Mouse (Mus musculus) midbrain, embryonic 15.5 days (tissue): ENCODE data around the gene Dnajc16. TPM values are rescaled to one million over a fixed set of nuclear protein-coding genes. Genes with fewer than 3 reads are reported as not detected.
A peak's percentile ranks its signal among the peaks of the same experiment; 100 is the strongest.

Source experiments
- ATAC-seq: fragments of 200-750 bp; cut with Nextera tagmentation; replicated peaks from 2 replicates; pipeline ENCODE4 v1.8.0; 2017; ENCODE audit warnings: moderate TSS enrichment
- H3K27ac ChIP-seq: fragments of 300-500 bp; sonication (generic); 2 replicates; pipeline ENCODE4 v1.5.1; 2015; ENCODE audit warnings: mild to moderate bottlenecking, inconsistent platforms
- H3K27me3 ChIP-seq: fragments of 300-500 bp; sonication (generic); replicated peaks from 2 replicates; pipeline ENCODE4 v1.6.1; 2015; ENCODE audit warnings: inconsistent platforms
- H3K36me3 ChIP-seq: fragments of 300-500 bp; sonication (generic); replicated peaks from 2 replicates; pipeline ENCODE4 v1.6.1; 2015; ENCODE audit warnings: inconsistent platforms
- H3K4me1 ChIP-seq: fragments of 300-500 bp; sonication (generic); 2 replicates; pipeline ENCODE4 v1.6.1; 2015; ENCODE audit warnings: inconsistent platforms
- H3K4me2 ChIP-seq: fragments of 300-500 bp; sonication (generic); 2 replicates; pipeline ENCODE4 v1.6.1; 2015; ENCODE audit warnings: inconsistent platforms, mild to moderate bottlenecking, moderate library complexity
- H3K4me3 ChIP-seq: fragments of 300-500 bp; sonication (generic); 2 replicates; pipeline ENCODE4 v1.5.1; 2015; ENCODE audit warnings: mild to moderate bottlenecking, inconsistent platforms
- H3K9ac ChIP-seq: fragments of 300-500 bp; sonication (generic); 2 replicates; pipeline ENCODE4 v1.6.1; 2015; ENCODE audit warnings: mild to moderate bottlenecking, inconsistent platforms
- H3K9me3 ChIP-seq: fragments of 300-500 bp; sonication (generic); 2 replicates; pipeline ENCODE4 v1.6.1; 2016; ENCODE audit warnings: inconsistent platforms
- WGBS: fragments of 180-500 bp; shearing (Covaris S2); methylation state at CpG from one replicate; pipeline ENCODE4 v1.1.7; 2015; ENCODE audit warnings: mixed read lengths; 5-methylcytosine and 5-hydroxymethylcytosine counted together
- polyA plus RNA-seq: library from polyadenylated mRNA; unstranded; fragments of >200 nt; fragmentation: Nextera tagmentation; extraction: Ambion mirVana; gene quantifications from 2 replicates; pipeline ENCODE4 v1.2.1, GENCODE M21; 2015

Gene Dnajc16
- polyA plus RNA-seq, 1 experiment from 2014 or later, result 6.5 TPM

DNA sequence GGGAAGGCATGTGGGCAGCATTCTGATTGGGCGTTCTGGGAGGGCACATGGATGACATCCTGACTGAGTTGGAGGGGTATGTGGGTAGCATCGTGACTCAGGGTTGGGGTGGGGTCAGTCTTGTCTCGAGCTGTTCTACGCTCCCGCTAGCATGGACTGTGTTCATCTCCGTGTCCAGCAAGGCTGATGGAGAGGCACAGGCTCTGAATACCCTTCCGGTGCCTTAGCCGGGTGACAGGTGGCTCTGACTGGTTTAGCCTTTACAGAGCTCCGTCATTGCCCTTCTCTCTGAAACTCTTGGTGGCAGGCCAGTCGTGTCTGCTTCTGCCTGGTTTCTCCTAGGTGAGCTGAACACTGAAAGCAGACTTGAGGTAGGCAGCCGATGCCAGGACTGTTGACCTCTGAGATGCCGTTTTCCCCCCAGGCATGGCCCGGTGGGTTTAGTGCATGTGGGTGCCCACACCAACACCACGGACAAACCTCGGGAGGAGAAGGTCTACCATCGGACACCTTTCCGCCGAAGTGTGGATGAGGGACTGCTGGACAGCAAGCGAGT, 35.3 kb downstream of the Dnajc16 start:
- Histone ChIP-seq H3K4me2 (no peak overlapping the region), H3K9me3 (no peaks in the 10 kb centered on the region)
- no peak for ATAC-seq

DNA sequence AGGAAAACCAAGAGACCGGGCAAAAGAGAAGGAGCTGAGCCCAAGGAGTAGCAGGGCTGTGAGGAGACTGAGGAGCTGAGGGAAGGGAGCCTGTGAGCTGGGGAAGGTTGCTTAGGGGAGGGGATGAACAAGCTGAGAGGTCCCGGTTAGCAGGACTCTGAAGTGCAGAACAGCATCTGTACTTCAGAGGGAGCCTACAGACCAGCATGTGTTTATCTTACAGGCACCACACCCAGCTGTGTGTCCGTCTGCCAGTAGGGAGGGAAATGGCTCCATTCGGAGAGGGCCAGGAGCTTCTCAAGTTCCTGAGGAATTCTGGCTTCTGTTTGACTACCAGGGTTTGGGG, 38.7 kb downstream of the Dnajc16 start:
- Histone ChIP-seq H3K36me3 (no peaks in the 10 kb centered on the region), H3K27me3 (no peaks in the 10 kb centered on the region), H3K9me3 (no peaks in the 10 kb centered on the region), H3K4me3 (no peak overlapping the region), H3K9ac (no peak overlapping the region), H3K27ac (no peak overlapping the region), H3K4me1 (no peaks in the 10 kb centered on the region), H3K4me2 (no peak overlapping the region)
- ATAC-seq, result no peak
- 26% methylated on average over 4 of the region's 4 CpGs for WGBS

More for the DNA sequence above, 35.3 kb downstream of the Dnajc16 start:
- Histone ChIP-seq H3K36me3 (no peaks in the 10 kb centered on the region), H3K4me1 (no peaks in the 10 kb centered on the region), H3K9ac (no peak overlapping the region), H3K27ac (no peak overlapping the region), H3K4me3 (no peak overlapping the region), H3K27me3 (no peaks in the 10 kb centered on the region)
- 92% methylated on average over 19 of the region's 19 CpGs for WGBS

DNA sequence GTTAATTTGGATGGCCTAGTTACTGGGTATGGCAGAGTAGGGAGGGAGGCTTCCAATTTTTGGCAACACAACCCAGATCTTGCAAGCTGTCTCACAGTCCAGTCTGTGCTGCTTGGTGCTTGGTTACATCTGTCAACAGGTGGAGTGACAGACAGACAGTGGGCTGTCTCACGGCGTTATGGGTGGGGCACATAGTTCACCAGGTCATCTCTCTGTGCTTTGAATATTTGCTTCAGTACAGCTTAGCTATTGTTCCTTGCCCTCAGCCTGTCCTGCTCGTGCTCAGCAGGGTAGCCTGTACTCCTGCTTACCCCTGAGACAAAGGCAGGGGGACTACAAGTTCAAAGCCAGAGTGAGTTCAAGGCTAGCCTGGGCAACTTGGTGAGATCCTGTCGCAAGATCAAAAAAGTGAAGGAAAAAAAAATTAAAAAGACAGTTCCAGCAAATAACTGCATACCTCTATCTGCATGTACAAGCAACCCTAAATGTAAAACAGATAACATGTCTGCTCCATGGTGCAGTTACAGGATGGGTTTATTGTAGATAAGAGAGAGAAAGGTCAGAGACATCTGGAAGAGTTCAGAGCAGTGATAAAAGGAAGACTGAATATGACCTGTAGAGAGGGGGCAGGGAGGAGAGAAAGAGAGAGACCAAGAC, 39.2 kb downstream of the Dnajc16 start:
- Histone ChIP-seq H3K9me3 (no peaks in the 10 kb centered on the region), H3K36me3 (no peaks in the 10 kb centered on the region), H3K4me3 (no peak overlapping the region), H3K27me3 (no peaks in the 10 kb centered on the region), H3K27ac (no peak overlapping the region), H3K9ac (no peak overlapping the region), H3K4me2 (no peak overlapping the region), H3K4me1 (no peaks in the 10 kb centered on the region)
- ATAC-seq, result no peak
- 44% methylated on average over 4 of the region's 4 CpGs for whole genome bisulfite sequencing

DNA sequence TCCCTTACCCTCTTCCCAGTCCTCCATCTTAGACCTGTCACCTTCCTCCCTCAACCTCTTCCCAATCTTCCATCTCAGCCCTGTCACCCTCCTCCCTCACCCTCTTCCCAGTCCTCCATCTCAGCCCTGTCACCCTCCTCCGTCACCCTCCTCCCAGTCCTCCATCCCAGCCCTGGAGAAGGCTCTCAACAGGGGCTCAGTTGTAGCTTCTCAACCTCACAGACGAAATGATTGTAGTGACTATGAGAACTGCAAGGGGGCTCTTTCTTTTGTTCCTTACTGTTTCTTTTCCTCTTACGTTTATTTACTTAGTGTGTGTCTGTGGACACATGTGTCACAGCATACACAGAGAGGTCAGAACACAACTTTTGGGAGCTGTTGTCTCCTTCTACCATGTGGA, 39.9 kb downstream of the Dnajc16 start:
- Histone ChIP-seq H3K27ac (no peak overlapping the region), H3K4me1 (no peaks in the 10 kb centered on the region), H3K9me3 (no peaks in the 10 kb centered on the region), H3K4me3 (no peak overlapping the region), H3K27me3 (no peaks in the 10 kb centered on the region), H3K4me2 (no peak overlapping the region), H3K9ac (no peak overlapping the region), H3K36me3 (no peaks in the 10 kb centered on the region)
- WGBS, result 52% methylated on average over 3 of the region's 3 CpGs
- no peak for ATAC-seq

DNA sequence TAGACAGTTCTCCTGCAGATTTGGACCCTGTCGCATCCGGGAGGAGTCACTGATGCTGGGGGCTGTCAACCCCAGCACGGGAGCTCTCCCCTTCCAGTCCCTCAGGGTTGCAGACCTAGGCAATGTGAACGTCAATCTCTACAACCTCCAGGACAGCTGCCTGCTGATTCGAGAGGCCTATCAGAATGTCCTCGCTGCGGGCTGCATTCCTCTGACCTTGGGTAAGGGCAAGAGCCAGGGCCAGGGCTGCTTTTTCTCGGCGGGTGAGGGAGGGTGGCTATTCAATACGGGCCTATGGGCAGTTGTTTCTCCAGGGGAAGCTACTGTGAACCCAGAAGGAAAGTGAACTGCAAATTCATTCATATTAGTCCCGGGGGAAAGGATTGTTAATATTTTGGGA, 41.2 kb downstream of the Dnajc16 start:
- Histone ChIP-seq H3K9ac (no peak overlapping the region), H3K36me3 (no peaks in the 10 kb centered on the region), H3K4me1 (no peaks in the 10 kb centered on the region), H3K9me3 (no peaks in the 10 kb centered on the region), H3K4me2 (no peak overlapping the region), H3K27me3 (no peaks in the 10 kb centered on the region), H3K4me3 (no peak overlapping the region), H3K27ac (no peak overlapping the region)
- WGBS, result 39% methylated on average over 11 of the region's 11 CpGs
- ATAC-seq, result no peak

DNA sequence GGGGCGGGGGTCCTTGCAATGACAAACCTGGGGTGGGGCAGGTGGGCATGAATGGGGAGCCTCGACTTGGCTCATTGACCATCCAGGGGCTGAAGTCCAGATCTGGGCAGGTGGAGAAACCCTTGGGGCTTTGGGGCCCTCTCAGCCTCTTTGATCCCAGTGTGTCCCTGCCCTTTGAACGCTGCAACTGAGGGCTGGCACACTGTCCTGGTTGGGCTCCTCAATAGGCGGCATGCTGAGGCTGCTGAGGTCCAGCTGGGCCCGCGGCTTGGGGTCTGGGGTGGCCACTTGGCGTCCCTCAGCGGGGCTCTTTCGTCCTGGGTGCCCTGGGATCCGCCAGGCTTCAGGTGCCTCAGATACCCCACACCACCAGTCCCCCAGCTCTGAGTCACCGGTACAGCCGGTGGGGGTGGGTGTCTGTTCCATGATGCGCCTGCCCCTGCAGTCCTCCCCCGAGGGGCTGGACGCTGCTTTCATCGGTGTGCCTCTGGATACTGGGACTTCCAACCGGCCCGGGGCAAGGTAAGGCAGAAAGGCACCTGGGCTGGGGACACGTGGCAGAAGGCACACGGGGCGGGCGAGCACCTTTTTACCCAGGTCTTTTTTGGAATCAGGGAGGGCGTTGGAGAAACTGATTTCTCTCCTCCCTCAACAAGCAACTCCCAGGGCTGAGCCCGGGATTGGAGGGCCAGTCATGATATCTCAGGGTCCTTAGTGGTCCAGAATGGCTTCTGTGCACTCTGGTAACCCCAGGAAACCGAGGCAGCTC, 44.0 kb downstream of the Dnajc16 start, which contains the start of gene Agmat:
Agmat (plus strand) TSS at position 95 of the 769 bp plus-strand sequence.
- no peak for ATAC-seq
- H3K4me1 ChIP-seq, result no peaks in the 10 kb centered on the region
- WGBS, result 26% methylated on average over 25 of the region's 25 CpGs

DNA sequence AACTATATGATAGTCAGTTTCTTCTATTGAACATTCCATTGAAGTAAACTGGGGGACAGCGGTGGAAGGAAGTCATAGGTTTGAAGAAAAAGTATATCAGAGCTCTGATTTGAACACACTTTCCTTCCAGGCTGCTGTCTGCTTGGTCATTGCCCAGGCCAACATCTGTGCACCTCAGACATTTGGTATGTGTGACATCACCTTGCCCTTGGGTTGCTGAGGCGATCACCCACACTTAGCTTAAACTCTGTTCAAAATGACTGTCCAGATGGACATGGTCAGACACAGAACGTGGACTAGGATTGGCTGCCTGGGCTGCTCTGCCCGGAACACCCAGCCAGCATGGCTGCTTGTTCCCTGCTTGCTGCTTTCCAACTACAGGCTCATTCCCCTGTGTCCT, 48.4 kb downstream of the Dnajc16 start:
- H3K4me1 ChIP-seq, result no peaks in the 10 kb centered on the region
- WGBS, result 93% methylated on average over 4 of the region's 4 CpGs
- H3K4me3 ChIP-seq, result no peak overlapping the region
- H3K9ac ChIP-seq, result no peak overlapping the region
- no peaks in the 10 kb centered on the region for H3K9me3 ChIP-seq
- no peaks in the 10 kb centered on the region for H3K27me3 ChIP-seq
- H3K27ac ChIP-seq, result no peak overlapping the region
- no peaks in the 10 kb centered on the region for H3K36me3 ChIP-seq
- no peak overlapping the region for H3K4me2 ChIP-seq
- no peak for ATAC-seq

More for the DNA sequence above, 44.0 kb downstream of the Dnajc16 start, which contains the start of gene Agmat:
- H3K36me3 ChIP-seq, result no peaks in the 10 kb centered on the region
- H3K9ac ChIP-seq, result no peak within 1 kb of the TSS
- no peak within 1 kb of the TSS for H3K4me2 ChIP-seq
- H3K27me3 ChIP-seq, result no peaks in the 10 kb centered on the region
- H3K4me3 ChIP-seq, result no peak within 1 kb of the TSS
- H3K9me3 ChIP-seq, result no peaks in the 10 kb centered on the region
- H3K27ac ChIP-seq, result no peak within 1 kb of the TSS

DNA sequence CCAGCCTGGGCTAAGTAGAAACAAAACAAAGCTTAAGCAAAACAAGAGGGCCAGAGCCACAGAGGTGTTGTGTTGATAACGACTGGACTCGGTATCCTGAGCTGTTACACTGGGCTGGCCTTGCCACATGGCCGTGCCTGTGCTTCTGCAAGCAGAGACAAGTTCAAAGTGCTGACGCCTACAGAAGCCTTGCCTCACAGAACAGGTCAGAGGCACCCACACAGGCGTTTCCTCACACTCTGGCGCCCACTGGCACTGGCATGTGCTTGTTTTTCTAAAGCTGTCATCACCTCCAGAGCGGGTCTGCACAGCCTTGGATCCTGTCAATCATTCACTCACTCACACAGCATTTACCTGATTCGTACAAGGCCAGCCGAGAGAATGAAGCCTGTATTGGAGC, 48.9 kb downstream of the Dnajc16 start:
- Histone ChIP-seq H3K36me3 (no peaks in the 10 kb centered on the region), H3K4me3 (no peak overlapping the region), H3K27ac (no peak overlapping the region), H3K9me3 (no peaks in the 10 kb centered on the region), H3K27me3 (no peaks in the 10 kb centered on the region), H3K4me1 (no peaks in the 10 kb centered on the region), H3K9ac (no peak overlapping the region), H3K4me2 (no peak overlapping the region)
- ATAC-seq, result no peak
- 79% methylated on average over 9 of the region's 9 CpGs for WGBS

DNA sequence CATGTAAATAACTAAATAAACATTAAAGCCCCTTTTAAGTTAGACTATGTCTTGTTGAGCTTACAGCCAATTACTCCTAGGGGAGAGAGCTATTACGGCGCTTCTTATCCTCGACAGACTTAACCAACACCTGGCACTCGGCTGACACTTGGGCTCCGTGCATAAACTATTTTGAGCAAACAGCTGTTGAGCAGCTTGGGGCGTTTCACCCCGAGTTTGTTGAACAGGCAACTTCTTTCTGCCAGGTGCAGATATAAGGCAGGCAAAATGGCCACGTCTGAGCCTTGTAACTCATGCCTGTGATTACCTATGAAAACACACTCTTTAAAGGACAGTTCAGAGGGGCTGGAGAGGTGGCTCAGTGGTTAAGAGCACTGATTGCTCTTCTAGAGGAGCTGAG, 52.7 kb downstream of the Dnajc16 start:
- Histone ChIP-seq H3K4me2 (no peak overlapping the region), H3K27me3 (no peaks in the 10 kb centered on the region), H3K9ac (no peak overlapping the region), H3K9me3 (no peaks in the 10 kb centered on the region), H3K4me1 (peaks cover 11% of the 10 kb centered on the region), H3K36me3 (no peaks in the 10 kb centered on the region), H3K27ac (no peak overlapping the region), H3K4me3 (no peak overlapping the region)
- ATAC-seq, result no peak
- 78% methylated on average over 8 of the region's 8 CpGs for WGBS

DNA sequence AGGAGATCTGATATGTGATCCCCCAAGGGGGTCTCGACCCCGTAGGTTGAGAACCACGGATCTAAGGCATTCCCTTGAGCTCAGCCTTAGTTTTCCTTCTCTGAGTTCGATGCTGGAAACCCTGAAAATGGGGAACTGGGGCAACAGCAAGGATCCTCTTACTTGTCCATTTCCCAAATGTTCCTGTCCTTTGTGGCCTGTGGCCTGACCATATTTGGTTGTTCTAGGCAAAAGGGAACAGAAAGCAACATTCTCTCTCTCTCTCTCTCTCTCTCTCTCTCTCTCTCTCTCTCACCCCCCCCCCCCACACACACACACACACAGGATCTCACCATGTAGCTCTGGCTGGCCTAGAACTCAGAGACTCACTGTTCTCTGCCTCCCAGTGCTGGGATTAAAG, 53.9 kb downstream of the Dnajc16 start:
- Histone ChIP-seq H3K27me3 (no peaks in the 10 kb centered on the region), H3K27ac (no peak overlapping the region), H3K4me2 (no peak overlapping the region), H3K36me3 (no peaks in the 10 kb centered on the region), H3K9ac (no peak overlapping the region), H3K4me1 (peaks cover 11% of the 10 kb centered on the region), H3K9me3 (no peaks in the 10 kb centered on the region), H3K4me3 (no peak overlapping the region)
- 77% methylated on average over 4 of the region's 4 CpGs for WGBS
- no peak for ATAC-seq

DNA sequence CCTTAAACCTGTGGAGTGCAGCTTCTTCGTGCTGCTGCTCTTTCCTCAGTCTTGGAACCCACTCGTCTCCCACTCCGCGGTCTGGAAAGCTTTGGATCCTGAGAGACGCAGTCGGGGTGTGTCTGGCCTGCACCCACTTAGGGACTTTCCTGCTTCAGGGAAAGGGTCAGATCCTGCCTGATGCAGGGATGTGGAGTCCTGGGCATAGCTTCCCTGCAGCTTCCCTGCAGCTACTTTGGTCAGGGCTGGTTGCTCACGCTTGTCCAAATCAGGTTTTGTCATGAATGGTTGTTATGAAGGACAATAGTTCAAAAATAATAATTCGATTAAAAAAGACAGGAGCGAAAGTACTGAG, 55.5 kb downstream of the Dnajc16 start:
- peaks cover 11% of the 10 kb centered on the region for H3K4me1 ChIP-seq
- peak overlapping the region; percentile 46 for H3K27ac ChIP-seq
- peak overlapping the region; percentile 35 for H3K9ac ChIP-seq
- H3K36me3 ChIP-seq, result no peaks in the 10 kb centered on the region
- WGBS, result 24% methylated on average over 9 of the region's 9 CpGs
- no peaks in the 10 kb centered on the region for H3K9me3 ChIP-seq
- no peak for ATAC-seq
- H3K27me3 ChIP-seq, result no peaks in the 10 kb centered on the region
- H3K4me2 ChIP-seq, result peak overlapping the region; percentile 66
- peak overlapping the region; percentile 43 for H3K4me3 ChIP-seq

DNA sequence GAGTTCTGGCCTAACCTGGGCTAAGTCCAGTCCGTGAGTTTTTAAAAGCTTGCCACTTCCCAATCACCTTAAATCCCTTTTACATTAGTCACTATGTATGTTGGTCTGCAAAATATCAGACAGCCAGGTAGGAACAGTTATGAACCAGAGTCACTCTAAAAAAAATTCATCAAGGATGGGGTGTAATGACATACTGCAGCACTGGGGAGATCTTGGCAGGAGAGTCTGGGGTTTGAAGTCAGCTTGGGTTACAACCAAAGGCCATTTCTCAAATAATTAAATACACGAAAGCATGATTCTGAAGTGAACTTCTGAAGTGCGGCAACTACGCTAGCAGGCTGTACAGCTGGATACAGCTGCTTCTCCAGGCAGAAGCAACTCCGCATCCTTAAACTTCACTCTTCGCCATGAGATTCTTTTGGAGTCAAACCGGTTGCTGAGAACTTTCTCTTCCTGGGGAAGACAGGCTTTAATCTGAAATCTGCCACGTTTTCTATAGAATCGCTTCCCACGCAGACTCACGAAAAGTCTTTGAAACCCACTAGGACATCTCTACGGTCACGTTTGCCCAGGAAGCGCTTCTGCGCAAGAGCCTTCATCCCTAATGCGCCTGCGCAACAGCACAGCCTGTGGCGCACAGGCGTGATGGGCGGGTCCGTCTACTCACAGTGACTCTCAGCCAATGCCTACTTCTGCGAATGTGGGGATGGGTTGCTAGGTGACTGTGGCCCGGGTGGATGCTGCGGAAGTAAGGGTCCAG, 56.1 kb downstream of the Dnajc16 start:
- peak overlapping the region; percentile 35 for H3K9ac ChIP-seq
- H3K4me2 ChIP-seq, result peak overlapping the region; percentile 66
- WGBS, result 5% methylated on average over 24 of the region's 24 CpGs
- H3K36me3 ChIP-seq, result no peaks in the 10 kb centered on the region
- H3K27ac ChIP-seq, result peak overlapping the region; percentile 46
- H3K9me3 ChIP-seq, result no peaks in the 10 kb centered on the region
- H3K27me3 ChIP-seq, result no peaks in the 10 kb centered on the region
- ATAC-seq, result peak; percentile 99
- H3K4me3 ChIP-seq, result peak overlapping the region; percentile 43
- H3K4me1 ChIP-seq, result peaks cover 11% of the 10 kb centered on the region
